Mouse (Mus musculus) kidney, adult 10 weeks (tissue): ENCODE results near the gene Olfr1256. TPM values are rescaled to one million over a fixed set of nuclear protein-coding genes. Genes with fewer than 3 reads are reported as not detected.

Experiments
- polyA plus RNA-seq: library from polyadenylated mRNA; stranded (reverse); fragments of 350-450 nt; fragmentation: Illumina TruSeq; extraction: RNeasy Lipid Tissue Mini Kit (QIAGEN cat#74804); gene quantifications from one replicate; pipeline ENCODE4 v1.2.3, GENCODE M21; 2014; ENCODE audit warnings: low read depth, low replicate concordance

The Olfr1256 gene
- not detected for polyA plus RNA-seq

DNA sequence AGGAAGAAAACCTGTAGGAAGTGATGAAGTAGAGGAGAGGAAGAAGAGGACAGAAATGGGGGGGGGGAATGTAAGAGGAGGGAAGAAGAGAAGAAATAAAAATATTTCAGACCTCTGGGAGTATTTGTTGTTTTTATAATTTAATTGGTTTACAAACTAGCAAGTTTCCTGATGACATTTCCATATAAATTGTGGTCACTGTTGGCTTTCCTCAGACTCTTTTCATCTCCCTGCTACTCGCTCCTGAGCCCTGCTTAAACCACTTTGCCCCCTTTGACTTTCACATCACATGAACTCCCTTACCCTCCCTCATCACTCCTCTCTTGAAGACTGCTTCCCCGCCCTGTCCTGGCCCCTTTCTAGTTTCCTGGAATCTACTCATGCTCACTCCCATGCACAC lies at the start of gene Olfr1256:
Gene Olfr1256, minus strand, starts transcription at position 101 of the 400 bp plus-strand sequence.

GRCm38 (mm10) chr2:89878137-89878536 lies 36.8 kb upstream of the Olfr1256 start, which contains the start of gene Olfr1257:
Gene Olfr1257, plus strand, starts transcription at chr2:89878437.

DNA sequence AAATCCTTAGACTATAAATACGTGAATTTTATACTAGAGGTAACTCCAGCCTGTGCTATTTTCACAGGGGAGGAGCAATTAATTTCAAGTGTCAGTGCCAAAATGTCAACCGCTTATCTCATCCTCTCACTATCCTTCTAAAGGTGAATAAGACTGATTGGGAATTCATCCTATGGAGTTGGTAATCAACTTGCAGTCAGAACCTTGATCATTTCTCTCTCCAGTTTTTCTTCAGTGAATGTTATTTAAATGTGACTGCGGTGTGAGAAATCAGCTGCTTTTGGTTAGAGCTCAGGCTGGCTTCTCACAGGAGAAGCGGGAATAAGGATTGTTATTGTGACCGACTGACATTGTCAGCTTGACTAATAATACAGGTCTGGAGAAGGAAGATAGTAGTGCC lies 6.8 kb upstream of the Olfr1256 start, which contains the start of gene Olfr48:
Gene Olfr48, minus strand, starts transcription at position 101 of the 400 bp plus-strand sequence.

DNA sequence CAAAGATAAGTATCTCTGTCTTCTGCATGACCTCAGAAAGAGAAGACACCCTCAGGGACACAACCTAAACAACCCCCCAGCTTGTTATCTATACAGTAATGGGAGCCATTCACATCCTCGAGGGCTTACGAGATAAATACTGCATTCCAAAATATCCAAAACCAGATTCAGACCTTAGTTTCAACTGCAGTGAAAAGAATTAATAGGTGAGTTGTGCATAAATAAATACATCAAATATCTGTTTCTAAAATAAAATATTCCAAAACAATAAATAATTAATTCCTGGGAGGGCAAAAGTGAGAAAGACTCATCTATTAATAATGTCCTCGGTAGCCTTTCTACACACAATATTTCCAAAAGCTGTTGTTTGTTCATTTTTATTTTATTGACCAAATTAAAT lies 29.6 kb downstream of the Olfr1256 start, which contains the start of gene Olfr1255:
Gene Olfr1255, plus strand, starts transcription at position 301 of the 400 bp plus-strand sequence.

GRCm38 (mm10) chr2:89793519-89793918 lies 47.8 kb downstream of the Olfr1256 start, which contains the start of gene Olfr1254:
Gene Olfr1254, minus strand, starts transcription at chr2:89793619.

Other genes with a start within 250 kb of the Olfr1256 start
- gene Olfr1246, start 248.4 kb downstream of the Olfr1256 start, polyA plus RNA-seq, result not detected
- not detected for gene Olfr1247, start 227.4 kb downstream of the Olfr1256 start, polyA plus RNA-seq
- not detected for gene Olfr1248, start 223.3 kb downstream of the Olfr1256 start, polyA plus RNA-seq
- not detected for gene Olfr1249, start 206.6 kb downstream of the Olfr1256 start, polyA plus RNA-seq
- not detected for gene Olfr1250, start 180.1 kb downstream of the Olfr1256 start, polyA plus RNA-seq
- gene Olfr1251, start 169.6 kb downstream of the Olfr1256 start, polyA plus RNA-seq, result not detected
- not detected for gene Olfr1252, start 116.5 kb downstream of the Olfr1256 start, polyA plus RNA-seq
- gene Olfr1253, start 84.5 kb downstream of the Olfr1256 start, polyA plus RNA-seq, result not detected
- not detected for gene Olfr1254, start 47.9 kb downstream of the Olfr1256 start, polyA plus RNA-seq
- not detected for gene Olfr1255, start 29.5 kb downstream of the Olfr1256 start, polyA plus RNA-seq
- not detected for gene Olfr48, start 6.7 kb upstream of the Olfr1256 start, polyA plus RNA-seq
- not detected for gene Olfr1257, start 36.9 kb upstream of the Olfr1256 start, polyA plus RNA-seq
- not detected for gene Olfr1258, start 85.8 kb upstream of the Olfr1256 start, polyA plus RNA-seq
- gene Olfr1259, start 107.1 kb upstream of the Olfr1256 start, polyA plus RNA-seq, result not detected
- not detected for gene Olfr1260, start 132.8 kb upstream of the Olfr1256 start, polyA plus RNA-seq
- gene Olfr1261, start 149.7 kb upstream of the Olfr1256 start, polyA plus RNA-seq, result not detected
- gene Olfr1262, start 158.6 kb upstream of the Olfr1256 start, polyA plus RNA-seq, result not detected
- gene Olfr1263, start 170.6 kb upstream of the Olfr1256 start, polyA plus RNA-seq, result not detected
- not detected for gene Olfr1264, start 184.0 kb upstream of the Olfr1256 start, polyA plus RNA-seq
- not detected for gene Olfr1265, start 193.8 kb upstream of the Olfr1256 start, polyA plus RNA-seq
- not detected for gene Olfr140, start 222.0 kb upstream of the Olfr1256 start, polyA plus RNA-seq